Mouse (Mus musculus): ENCODE measurements at regions not wholly inside any gene's neighbourhood (a gene's known extent, or its start where the extent isn't known, plus 50 kb on each side); places are given as distances from the start of the nearest gene placed in this dataset.

GRCm38 (mm10) chr2:48624461-48624860 is 189.4 kb upstream of the Acvr2a start:
- Histone ChIP-seq H3K4me1 (ENCODE audit: control insufficient read depth, insufficient read depth, low read length) (no peaks in the 10 kb centered on the region), H3K27ac (ENCODE audit: insufficient read depth, low read length) (no peak overlapping the region), H3K4me3 (ENCODE audit: insufficient read depth, low read length) (no peak overlapping the region)
- no peak for TF ChIP-seq POLR2A (IDR thresholded peaks at IDR 0.05; ENCODE audit: low read depth, low read length)
- no peak for TF ChIP-seq CTCF (IDR thresholded peaks at IDR 0.05; ENCODE audit: borderline replicate concordance, insufficient read depth, low read length)

- TF ChIP-seq CTCF (IDR thresholded peaks at IDR 0.05; ENCODE audit: borderline replicate concordance, insufficient read depth, low read length) (no peak), POLR2A (IDR thresholded peaks at IDR 0.05; ENCODE audit: low read depth, low read length) (no peak)
- Histone ChIP-seq H3K27ac (ENCODE audit: insufficient read depth, low read length) (no peak overlapping the region), H3K4me1 (ENCODE audit: control insufficient read depth, insufficient read depth, low read length) (no peaks in the 10 kb centered on the region), H3K4me3 (ENCODE audit: insufficient read depth, low read length) (no peak overlapping the region)
These were observed 186.9 kb upstream of the Acvr2a start for GRCm38 (mm10) chr2:48627011-48627410.

DNA sequence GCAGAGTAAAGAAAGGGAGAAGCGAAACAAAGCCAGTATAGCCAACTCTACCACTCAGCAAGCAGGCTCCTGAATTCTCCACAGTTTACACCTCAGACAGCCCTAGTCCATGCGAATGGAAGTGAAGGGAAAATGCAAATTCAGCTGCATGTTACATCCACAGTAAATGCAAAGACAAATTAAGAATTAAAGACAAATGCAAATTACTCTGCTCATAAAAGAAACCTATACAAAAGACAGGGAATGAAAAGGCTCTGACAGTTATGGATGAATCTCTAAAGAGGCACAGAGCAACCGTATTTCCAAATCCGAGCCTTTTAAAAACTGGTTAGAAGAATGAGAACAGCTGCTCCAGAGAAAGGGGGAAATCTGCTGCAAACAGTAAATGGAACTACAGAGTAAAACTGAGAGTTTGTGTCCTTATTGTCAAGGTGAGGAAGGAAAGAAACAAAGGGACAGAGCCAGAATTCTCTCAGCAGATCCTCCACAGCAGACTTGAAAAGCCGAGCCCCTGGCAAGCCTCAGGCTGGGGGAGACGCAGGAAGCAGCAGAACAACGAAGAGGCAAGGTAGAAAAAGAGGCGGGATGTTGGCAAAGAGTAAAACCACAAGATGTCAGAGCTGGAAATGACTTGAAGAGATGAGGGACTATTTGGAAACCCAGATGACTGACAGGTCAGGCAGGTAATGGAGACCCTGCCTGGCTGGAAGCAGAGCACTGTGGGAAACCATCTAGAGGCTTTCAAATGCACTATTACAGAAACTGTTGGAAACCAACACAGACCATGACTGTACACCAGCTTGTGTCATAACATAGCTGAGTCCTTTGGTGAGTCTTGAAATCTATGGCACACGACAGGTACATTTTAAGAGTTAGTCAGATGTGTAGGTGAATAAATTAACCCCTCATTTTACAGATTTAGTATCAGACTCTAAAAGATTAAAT is 184.5 kb upstream of the Acvr2a start:
- Histone ChIP-seq H3K4me3 (ENCODE audit: insufficient read depth, low read length) (no peak overlapping the region), H3K4me1 (ENCODE audit: control insufficient read depth, insufficient read depth, low read length) (no peaks in the 10 kb centered on the region), H3K27ac (ENCODE audit: insufficient read depth, low read length) (no peak overlapping the region)
- TF ChIP-seq POLR2A (IDR thresholded peaks at IDR 0.05; ENCODE audit: low read depth, low read length) (no peak), CTCF (IDR thresholded peaks at IDR 0.05; ENCODE audit: borderline replicate concordance, insufficient read depth, low read length) (no peak)

- TF ChIP-seq POLR2A (IDR thresholded peaks at IDR 0.05; ENCODE audit: low read depth, low read length) = no peak
- TF ChIP-seq CTCF (IDR thresholded peaks at IDR 0.05; ENCODE audit: borderline replicate concordance, insufficient read depth, low read length) = no peak
- H3K4me1 ChIP-seq (ENCODE audit: control insufficient read depth, insufficient read depth, low read length) = no peaks in the 10 kb centered on the region
- no peak overlapping the region for H3K27ac ChIP-seq (ENCODE audit: insufficient read depth, low read length)
- H3K4me3 ChIP-seq (ENCODE audit: insufficient read depth, low read length) = no peak overlapping the region
These were observed 179.3 kb upstream of the Acvr2a start for GRCm38 (mm10) chr2:48634456-48635174.

DNA sequence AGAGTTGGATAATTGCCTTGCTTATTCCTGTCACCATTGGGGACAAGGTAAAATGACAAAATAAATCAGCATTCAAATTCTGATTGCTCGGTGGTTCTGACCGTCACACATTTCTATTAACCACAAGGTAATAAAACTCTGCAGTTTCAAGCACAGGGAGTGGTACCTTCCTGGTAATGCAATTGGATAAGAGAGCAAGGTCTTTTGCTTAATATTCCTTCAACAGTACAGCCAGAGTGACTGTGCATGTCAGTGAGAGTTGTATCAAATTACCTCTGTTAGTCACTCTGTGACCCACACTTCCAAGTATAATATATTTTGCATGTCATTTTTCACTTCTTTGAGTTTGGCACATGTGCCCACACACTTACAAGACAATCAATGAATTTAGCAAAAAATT is 177.8 kb upstream of the Acvr2a start:
- TF ChIP-seq POLR2A (IDR thresholded peaks at IDR 0.05; ENCODE audit: low read depth, low read length) = no peak
- no peak for TF ChIP-seq CTCF (IDR thresholded peaks at IDR 0.05; ENCODE audit: borderline replicate concordance, insufficient read depth, low read length)
- Histone ChIP-seq H3K4me1 (ENCODE audit: control insufficient read depth, insufficient read depth, low read length) (no peaks in the 10 kb centered on the region), H3K4me3 (ENCODE audit: insufficient read depth, low read length) (no peak overlapping the region), H3K27ac (ENCODE audit: insufficient read depth, low read length) (no peak overlapping the region)

DNA sequence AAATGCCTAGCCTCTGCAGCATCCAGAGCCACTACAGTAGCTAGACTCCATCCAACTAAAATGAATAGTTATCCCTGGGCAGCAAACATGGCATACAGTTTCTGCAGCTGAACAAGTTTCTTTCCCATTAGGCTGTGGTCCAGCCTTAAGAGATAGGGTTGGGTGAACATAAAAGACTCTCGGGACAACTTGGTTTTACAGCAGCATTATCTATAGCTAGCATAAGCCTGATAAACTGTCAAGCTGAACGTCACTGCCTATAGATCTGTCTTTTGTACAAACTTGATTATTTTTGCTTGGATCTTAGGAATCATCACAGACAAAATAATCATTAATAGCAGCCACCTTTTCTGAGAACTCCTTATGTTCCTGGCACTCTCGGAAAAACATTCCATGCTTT is 169.8 kb upstream of the Acvr2a start:
- TF ChIP-seq POLR2A (IDR thresholded peaks at IDR 0.05; ENCODE audit: low read depth, low read length) (no peak), CTCF (IDR thresholded peaks at IDR 0.05; ENCODE audit: borderline replicate concordance, insufficient read depth, low read length) (no peak)

GRCm38 (mm10) chr2:48650281-48650680 is 163.6 kb upstream of the Acvr2a start:
- no peak overlapping the region for H3K27ac ChIP-seq (ENCODE audit: insufficient read depth, low read length)
- H3K4me3 ChIP-seq (ENCODE audit: insufficient read depth, low read length) = no peak overlapping the region
- TF ChIP-seq CTCF (IDR thresholded peaks at IDR 0.05; ENCODE audit: borderline replicate concordance, insufficient read depth, low read length) (no peak), POLR2A (IDR thresholded peaks at IDR 0.05; ENCODE audit: low read depth, low read length) (no peak)
- H3K4me1 ChIP-seq (ENCODE audit: control insufficient read depth, insufficient read depth, low read length) = no peaks in the 10 kb centered on the region

More for the DNA sequence above, 169.8 kb upstream of the Acvr2a start:
- Histone ChIP-seq H3K27ac (ENCODE audit: insufficient read depth, low read length) (no peak overlapping the region), H3K4me3 (ENCODE audit: insufficient read depth, low read length) (no peak overlapping the region), H3K4me1 (ENCODE audit: control insufficient read depth, insufficient read depth, low read length) (no peaks in the 10 kb centered on the region)

- Histone ChIP-seq H3K4me1 (ENCODE audit: control insufficient read depth, insufficient read depth, low read length) (no peaks in the 10 kb centered on the region), H3K4me3 (ENCODE audit: insufficient read depth, low read length) (no peak overlapping the region), H3K27ac (ENCODE audit: insufficient read depth, low read length) (no peak overlapping the region)
- TF ChIP-seq CTCF (IDR thresholded peaks at IDR 0.05; ENCODE audit: borderline replicate concordance, insufficient read depth, low read length) (no peak), POLR2A (IDR thresholded peaks at IDR 0.05; ENCODE audit: low read depth, low read length) (no peak)
These were observed 152.7 kb upstream of the Acvr2a start for GRCm38 (mm10) chr2:48661222-48661621.

- H3K27ac ChIP-seq (ENCODE audit: insufficient read depth, low read length) = no peak overlapping the region
- no peak overlapping the region for H3K4me3 ChIP-seq (ENCODE audit: insufficient read depth, low read length)
- H3K4me1 ChIP-seq (ENCODE audit: control insufficient read depth, insufficient read depth, low read length) = no peaks in the 10 kb centered on the region
- no peak for TF ChIP-seq POLR2A (IDR thresholded peaks at IDR 0.05; ENCODE audit: low read depth, low read length)
- TF ChIP-seq CTCF (IDR thresholded peaks at IDR 0.05; ENCODE audit: borderline replicate concordance, insufficient read depth, low read length) = no peak
These were observed 148.8 kb upstream of the Acvr2a start for GRCm38 (mm10) chr2:48665103-48665502.

- Histone ChIP-seq H3K4me3 (ENCODE audit: insufficient read depth, low read length) (no peak overlapping the region), H3K27ac (ENCODE audit: insufficient read depth, low read length) (no peak overlapping the region), H3K4me1 (ENCODE audit: control insufficient read depth, insufficient read depth, low read length) (no peaks in the 10 kb centered on the region)
- TF ChIP-seq CTCF (IDR thresholded peaks at IDR 0.05; ENCODE audit: borderline replicate concordance, insufficient read depth, low read length) = no peak
- TF ChIP-seq POLR2A (IDR thresholded peaks at IDR 0.05; ENCODE audit: low read depth, low read length) = no peak
These were observed 124.8 kb upstream of the Acvr2a start for GRCm38 (mm10) chr2:48689098-48689497.

Measured in embryonic fibroblast, embryonic 13.5 days (primary cell).